Mouse (Mus musculus): ENCODE results near the gene Pdgfb. TPM values are rescaled to one million over a fixed set of nuclear protein-coding genes. Genes with fewer than 3 reads are reported as not detected.

Gene Pdgfb
- polyA plus RNA-seq, 1 experiment from 2014 or later: 2.8 TPM

DNA sequence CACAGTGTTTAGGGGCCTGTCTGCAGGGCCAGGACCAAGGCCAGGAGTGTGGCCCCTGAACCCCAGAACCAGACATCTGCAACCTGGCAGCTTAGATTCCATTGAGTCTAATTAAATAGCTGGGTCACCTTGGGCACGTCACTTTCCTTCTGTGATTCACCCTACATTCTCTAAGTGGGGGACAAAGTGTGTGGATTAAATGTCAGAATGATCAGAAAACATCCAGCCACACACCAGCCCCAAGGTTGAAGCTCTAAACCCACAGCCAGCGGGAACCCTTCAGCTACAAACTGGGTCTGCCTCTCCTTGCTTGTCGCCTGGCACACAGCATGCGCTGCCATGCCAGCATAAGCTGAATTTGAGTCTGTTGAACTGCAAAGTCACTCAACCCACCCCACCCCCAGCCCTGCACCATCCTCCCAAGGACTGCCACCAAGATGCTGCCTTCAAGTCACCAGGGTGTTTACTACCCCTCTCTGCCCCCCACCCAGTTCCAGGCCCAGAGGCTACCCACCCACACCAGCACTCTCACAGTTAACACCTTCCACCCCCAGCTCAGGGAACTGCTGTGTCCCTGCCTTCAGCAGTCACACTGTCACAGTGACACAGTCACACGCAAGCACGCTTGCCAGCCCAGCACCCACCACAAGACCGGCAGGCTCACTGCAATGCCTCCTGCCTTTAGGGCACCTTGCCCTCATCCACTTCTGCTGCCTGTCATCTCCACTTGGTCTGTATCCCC is 605 bp upstream of the Pdgfb start:
- H3K4me3 ChIP-seq (ENCODE audit: low read depth, low read length): no peak overlapping the region
- no peak overlapping the region for H3K4me2 ChIP-seq (ENCODE audit: low read depth, low read length, severe bottlenecking)
- no peak overlapping the region for H3K9ac ChIP-seq (ENCODE audit: low read length)
- DNase-seq (ENCODE audit: low spot score) (no peak), ATAC-seq (replicated peaks; ENCODE audit: low FRiP score) (no peak)
- H3K9me3 ChIP-seq (ENCODE audit: control insufficient read depth, low read length): no peaks in the 10 kb centered on the region
- WGBS: 58% methylated on average over 7 of the region's 7 CpGs
- H3K27ac ChIP-seq (ENCODE audit: low read depth, low read length): no peak overlapping the region
- no peaks in the 10 kb centered on the region for H3K36me3 ChIP-seq (ENCODE audit: control insufficient read depth, insufficient read depth, low read length)
- peaks cover 61% of the 10 kb centered on the region for H3K27me3 ChIP-seq (ENCODE audit: control insufficient read depth, insufficient read depth, low read length)
- peaks cover 24% of the 10 kb centered on the region for H3K4me1 ChIP-seq (replicated peaks; ENCODE audit: control insufficient read depth, insufficient read depth, low read length)

DNA sequence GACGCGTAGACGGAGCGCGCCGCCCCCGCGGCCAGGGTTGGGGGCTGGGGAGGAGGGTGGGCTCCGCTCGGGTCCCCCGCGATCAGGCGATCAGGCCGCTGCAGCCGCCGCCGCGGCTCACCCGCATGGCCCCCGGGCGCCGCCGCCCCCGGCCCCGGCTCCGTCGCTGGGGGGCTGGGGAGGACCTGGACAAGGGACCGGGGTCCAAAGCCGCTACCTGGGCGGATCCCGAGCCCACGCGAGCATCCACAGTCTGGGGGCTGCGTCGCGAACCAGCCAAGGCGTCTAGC is 801 bp downstream of the Pdgfb start:
- peak overlapping the region; percentile 14; the same call in 1 of the 2 replicates for H3K9ac ChIP-seq (ENCODE audit: low read length)
- DNase-seq (ENCODE audit: low spot score) (no peak), ATAC-seq (replicated peaks; ENCODE audit: low FRiP score) (no peak)
- H3K27ac ChIP-seq (ENCODE audit: low read depth, low read length): no peak overlapping the region
- peaks cover 24% of the 10 kb centered on the region for H3K4me1 ChIP-seq (replicated peaks; ENCODE audit: control insufficient read depth, insufficient read depth, low read length)
- H3K4me2 ChIP-seq (ENCODE audit: low read depth, low read length, severe bottlenecking): peak overlapping the region; percentile 51
- H3K9me3 ChIP-seq (ENCODE audit: control insufficient read depth, low read length): no peaks in the 10 kb centered on the region
- peak overlapping the region; percentile 52 for H3K4me3 ChIP-seq (ENCODE audit: low read depth, low read length)
- H3K36me3 ChIP-seq (ENCODE audit: control insufficient read depth, insufficient read depth, low read length): no peaks in the 10 kb centered on the region
- WGBS: under 1% methylated on average over 28 of the region's 37 CpGs
- peaks cover 61% of the 10 kb centered on the region for H3K27me3 ChIP-seq (ENCODE audit: control insufficient read depth, insufficient read depth, low read length)

DNA sequence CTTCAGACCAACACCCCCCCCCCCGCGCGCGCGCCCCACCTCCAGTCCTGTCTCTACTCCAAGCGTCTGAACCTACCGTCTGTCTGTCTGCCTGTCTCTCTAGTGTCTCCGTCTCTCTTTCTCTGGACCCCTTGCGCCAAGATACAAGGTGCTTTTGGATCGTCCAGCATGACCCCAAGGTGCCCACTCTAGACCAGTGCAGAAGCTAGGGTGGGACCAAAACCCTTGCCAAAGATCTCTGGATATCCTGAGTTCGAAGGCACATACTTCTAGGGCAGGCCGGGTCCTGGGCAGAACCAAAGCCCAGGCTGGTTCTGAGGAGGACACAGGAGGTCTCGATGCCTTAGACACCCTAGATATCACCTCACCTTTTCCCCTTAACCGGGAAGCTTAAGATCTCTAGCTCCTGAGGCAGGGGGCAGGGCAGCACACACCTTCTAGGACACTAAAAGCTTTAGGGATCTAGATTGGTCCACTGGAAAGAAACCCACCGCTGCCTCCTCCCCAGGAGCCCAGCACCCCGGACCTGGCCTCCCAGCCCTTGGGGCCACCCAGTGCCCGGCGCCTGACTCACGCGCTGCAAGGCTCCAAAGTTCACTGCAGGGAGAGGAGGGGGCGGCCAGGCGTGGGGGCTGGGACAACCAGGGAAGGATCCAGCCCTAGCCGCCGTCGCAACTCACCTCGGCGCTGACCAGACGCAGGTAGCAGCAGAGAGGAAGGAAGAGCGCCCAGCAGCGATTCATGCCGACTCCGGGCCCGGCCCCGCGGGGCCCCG is 1.3 kb downstream of the Pdgfb start:
- peak overlapping the region; percentile 14; the same call in 1 of the 2 replicates for H3K9ac ChIP-seq (ENCODE audit: low read length)
- H3K27ac ChIP-seq (ENCODE audit: low read depth, low read length): no peak overlapping the region
- no peaks in the 10 kb centered on the region for H3K9me3 ChIP-seq (ENCODE audit: control insufficient read depth, low read length)
- H3K4me2 ChIP-seq (ENCODE audit: low read depth, low read length, severe bottlenecking): peak overlapping the region; percentile 99
- DNase-seq (ENCODE audit: low spot score) (no peak), ATAC-seq (replicated peaks; ENCODE audit: low FRiP score) (no peak)
- peak overlapping the region; percentile 52 for H3K4me3 ChIP-seq (ENCODE audit: low read depth, low read length)
- 2% methylated on average over 29 of the region's 36 CpGs for WGBS
- H3K4me1 ChIP-seq (replicated peaks; ENCODE audit: control insufficient read depth, insufficient read depth, low read length): peaks cover 24% of the 10 kb centered on the region
- H3K36me3 ChIP-seq (ENCODE audit: control insufficient read depth, insufficient read depth, low read length): no peaks in the 10 kb centered on the region
- peaks cover 61% of the 10 kb centered on the region for H3K27me3 ChIP-seq (ENCODE audit: control insufficient read depth, insufficient read depth, low read length)

DNA sequence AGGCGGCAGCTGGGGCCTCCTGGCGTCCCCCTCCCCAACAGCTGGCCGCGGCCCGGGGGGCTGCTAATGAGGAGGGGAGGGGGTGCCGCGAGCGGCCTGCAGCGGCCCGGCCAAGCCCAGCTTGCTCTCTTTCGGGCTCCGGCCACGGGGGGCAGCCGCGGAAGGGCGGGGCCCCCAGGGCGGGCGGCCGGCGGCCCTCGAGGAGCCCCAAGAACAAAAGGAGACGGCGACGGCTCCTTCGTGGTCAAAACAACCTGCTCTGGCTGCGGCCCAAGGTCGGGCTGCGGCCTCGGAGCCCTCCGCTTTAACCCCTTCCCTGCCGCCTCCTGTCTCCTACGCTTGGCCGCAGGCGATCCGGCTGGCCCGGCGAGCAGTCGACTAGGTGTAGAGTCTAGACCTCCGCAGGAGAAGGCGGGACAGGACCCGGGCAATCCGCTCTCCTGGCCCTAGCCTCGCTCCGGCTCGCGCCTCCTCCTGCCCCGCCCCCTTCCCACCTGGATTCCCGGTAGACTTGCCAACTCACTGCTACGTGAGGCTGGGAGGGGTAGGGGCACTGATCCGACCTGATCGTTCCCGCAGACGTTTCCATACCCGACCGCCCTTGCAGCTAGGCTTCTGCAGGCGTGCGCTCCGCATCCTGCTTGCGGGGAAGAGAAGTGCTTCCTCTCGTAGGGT is 2.1 kb downstream of the Pdgfb start:
- Histone ChIP-seq H3K36me3 (ENCODE audit: control insufficient read depth, insufficient read depth, low read length) (no peaks in the 10 kb centered on the region), H3K9ac (ENCODE audit: low read length) (peak overlapping the region; percentile 66), H3K27ac (ENCODE audit: low read depth, low read length) (no peak overlapping the region), H3K27me3 (ENCODE audit: control insufficient read depth, insufficient read depth, low read length) (peaks cover 61% of the 10 kb centered on the region), H3K9me3 (ENCODE audit: control insufficient read depth, low read length) (no peaks in the 10 kb centered on the region), H3K4me3 (ENCODE audit: low read depth, low read length) (peak overlapping the region; percentile 52), H3K4me2 (ENCODE audit: low read depth, low read length, severe bottlenecking) (peak overlapping the region; percentile 99), H3K4me1 (replicated peaks; ENCODE audit: control insufficient read depth, insufficient read depth, low read length) (peaks cover 24% of the 10 kb centered on the region)
- ATAC-seq (replicated peaks; ENCODE audit: low FRiP score): peak; percentile 69
- DNase-seq (ENCODE audit: low spot score): peak; percentile 76
- WGBS: under 1% methylated on average over 51 of the region's 60 CpGs

DNA sequence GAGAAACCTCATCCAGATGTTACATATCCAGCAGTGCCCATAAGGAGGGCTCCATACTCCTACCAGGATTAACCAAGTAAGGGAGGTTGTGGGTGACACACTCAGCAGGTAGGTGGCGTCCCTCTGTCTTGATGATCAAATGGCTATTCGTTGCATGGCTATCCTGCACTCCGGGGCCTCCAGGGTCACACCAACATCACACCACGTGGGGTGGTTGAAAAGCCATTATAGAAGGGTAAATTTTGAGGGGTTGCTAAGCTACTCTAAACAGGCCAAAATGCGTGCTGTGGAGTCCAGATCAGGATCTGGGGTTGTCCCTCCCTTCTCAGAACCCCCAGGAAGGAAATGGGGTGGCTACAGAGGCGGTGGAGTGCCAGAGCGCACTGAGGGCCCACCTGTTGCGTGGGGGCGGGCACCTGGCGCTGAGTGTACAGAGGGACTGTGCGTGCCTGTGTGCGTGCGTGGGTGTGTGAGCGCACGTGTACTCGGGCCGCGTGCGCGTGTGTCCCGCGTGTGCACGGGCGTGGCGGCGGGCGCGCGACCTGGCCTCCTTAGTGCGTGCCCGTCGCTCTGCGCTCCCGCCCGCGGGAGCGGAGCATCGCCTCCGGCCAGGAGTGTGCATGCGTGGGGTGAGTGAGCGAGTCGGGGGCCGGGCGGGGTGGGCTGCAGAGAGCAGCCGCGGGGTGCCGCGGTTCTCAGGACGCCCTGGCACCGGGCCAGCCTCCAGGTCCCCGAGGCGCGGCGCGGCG is 2.8 kb downstream of the Pdgfb start:
- DNase-seq (ENCODE audit: low spot score): peak; percentile 75
- Histone ChIP-seq H3K4me1 (replicated peaks; ENCODE audit: control insufficient read depth, insufficient read depth, low read length) (peaks cover 24% of the 10 kb centered on the region), H3K4me3 (ENCODE audit: low read depth, low read length) (peak overlapping the region; percentile 52), H3K9me3 (ENCODE audit: control insufficient read depth, low read length) (no peaks in the 10 kb centered on the region), H3K36me3 (ENCODE audit: control insufficient read depth, insufficient read depth, low read length) (no peaks in the 10 kb centered on the region), H3K4me2 (ENCODE audit: low read depth, low read length, severe bottlenecking) (peak overlapping the region; percentile 99), H3K27me3 (ENCODE audit: control insufficient read depth, insufficient read depth, low read length) (peaks cover 60% of the 10 kb centered on the region), H3K27ac (ENCODE audit: low read depth, low read length) (no peak overlapping the region), H3K9ac (ENCODE audit: low read length) (peak overlapping the region; percentile 66)
- WGBS: 3% methylated on average over 43 of the region's 56 CpGs
- ATAC-seq (replicated peaks; ENCODE audit: low FRiP score): peak; percentile 52

DNA sequence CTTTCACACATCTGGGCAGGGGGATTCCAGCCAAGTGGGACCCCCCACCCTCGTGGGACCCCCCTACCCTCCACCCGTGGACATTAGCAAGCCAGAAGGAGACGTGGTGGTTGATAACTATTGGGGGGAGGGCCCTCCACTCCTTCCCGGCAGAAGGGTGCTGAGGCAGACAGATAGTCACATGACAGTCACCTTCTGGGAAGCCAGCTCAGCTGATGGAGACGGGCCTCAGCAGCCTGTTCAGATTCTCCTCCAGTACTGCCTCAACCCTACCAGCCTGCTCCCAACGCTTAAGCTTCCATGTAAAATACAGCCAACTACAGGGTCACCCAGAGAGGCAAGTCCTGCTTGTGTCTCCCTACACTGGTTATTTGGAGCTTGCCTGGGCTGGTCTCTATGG is 3.6 kb downstream of the Pdgfb start:
- DNase-seq (ENCODE audit: low spot score): no peak
- Histone ChIP-seq H3K4me3 (ENCODE audit: low read depth, low read length) (no peak overlapping the region), H3K36me3 (ENCODE audit: control insufficient read depth, insufficient read depth, low read length) (no peaks in the 10 kb centered on the region), H3K27me3 (ENCODE audit: control insufficient read depth, insufficient read depth, low read length) (peaks cover 56% of the 10 kb centered on the region), H3K4me2 (ENCODE audit: low read depth, low read length, severe bottlenecking) (no peak overlapping the region), H3K9ac (ENCODE audit: low read length) (no peak overlapping the region), H3K9me3 (ENCODE audit: control insufficient read depth, low read length) (no peaks in the 10 kb centered on the region), H3K27ac (ENCODE audit: low read depth, low read length) (no peak overlapping the region), H3K4me1 (replicated peaks; ENCODE audit: control insufficient read depth, insufficient read depth, low read length) (peaks cover 24% of the 10 kb centered on the region)
- ATAC-seq (replicated peaks; ENCODE audit: low FRiP score): no peak
- WGBS: 46% methylated on average over 6 of the region's 6 CpGs

DNA sequence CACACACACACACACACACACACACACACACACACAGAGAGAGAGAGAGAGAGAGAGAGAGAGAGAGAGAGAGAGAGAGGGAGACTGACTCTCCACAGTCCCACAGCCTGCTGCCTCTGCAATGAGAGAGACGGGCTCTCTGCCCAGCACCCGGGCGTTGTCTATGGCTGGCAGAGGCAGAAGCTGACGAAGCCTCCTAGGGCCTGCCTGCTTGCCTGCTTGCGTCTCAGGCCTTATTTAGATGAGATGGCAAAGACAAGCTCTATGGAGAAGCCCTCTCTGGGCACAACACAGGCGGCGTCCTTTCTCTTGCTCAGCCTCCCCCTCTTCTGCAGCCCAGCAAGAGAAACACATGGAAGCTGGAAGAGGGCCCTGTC is 4.6 kb downstream of the Pdgfb start:
- Histone ChIP-seq H3K36me3 (ENCODE audit: control insufficient read depth, insufficient read depth, low read length) (no peaks in the 10 kb centered on the region), H3K9ac (ENCODE audit: low read length) (no peak overlapping the region), H3K4me1 (replicated peaks; ENCODE audit: control insufficient read depth, insufficient read depth, low read length) (peaks cover 24% of the 10 kb centered on the region), H3K4me2 (ENCODE audit: low read depth, low read length, severe bottlenecking) (no peak overlapping the region), H3K9me3 (ENCODE audit: control insufficient read depth, low read length) (no peaks in the 10 kb centered on the region), H3K27ac (ENCODE audit: low read depth, low read length) (no peak overlapping the region), H3K27me3 (ENCODE audit: control insufficient read depth, insufficient read depth, low read length) (peaks cover 46% of the 10 kb centered on the region), H3K4me3 (ENCODE audit: low read depth, low read length) (no peak overlapping the region)
- no peak for DNase-seq (ENCODE audit: low spot score)
- WGBS: 32% methylated on average over 7 of the region's 7 CpGs
- no peak for ATAC-seq (replicated peaks; ENCODE audit: low FRiP score)

DNA sequence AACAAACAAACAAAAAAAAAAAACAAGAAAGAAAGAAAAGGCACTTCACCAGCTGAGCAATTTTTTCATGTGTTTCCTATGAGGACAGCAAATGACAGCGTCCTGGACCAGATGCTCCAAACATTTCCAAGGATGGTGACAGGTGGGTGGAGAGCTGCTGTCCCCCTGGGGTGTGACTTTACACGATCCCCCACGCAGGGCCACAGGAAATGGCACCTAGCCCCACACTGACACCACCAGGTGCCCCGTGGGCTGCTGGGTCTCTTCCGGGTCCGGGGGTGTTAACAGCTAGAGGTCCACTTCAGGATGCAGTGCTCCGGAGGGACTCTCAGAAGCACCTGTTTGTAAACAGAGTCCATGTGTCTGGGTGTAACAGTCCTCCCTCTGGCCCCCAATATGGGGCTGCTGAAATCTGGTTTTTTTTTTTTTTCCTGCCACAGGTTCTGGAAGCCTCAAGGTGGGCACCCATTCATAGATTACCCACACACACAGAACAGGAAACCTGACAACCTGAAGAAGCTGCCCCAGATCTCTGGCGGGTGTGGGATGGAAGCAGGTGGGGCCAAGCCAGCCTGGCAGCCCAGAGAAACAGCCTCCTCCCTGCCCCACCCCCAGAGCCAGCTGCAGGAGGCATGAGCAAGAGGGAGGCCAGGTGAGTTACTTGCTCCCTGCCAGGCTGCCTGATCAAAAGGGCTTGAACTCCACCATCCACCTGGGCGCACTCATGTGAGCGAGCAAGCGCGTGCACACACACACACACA is 5.2 kb downstream of the Pdgfb start:
- no peak overlapping the region for H3K4me3 ChIP-seq (ENCODE audit: low read depth, low read length)
- H3K9ac ChIP-seq (ENCODE audit: low read length): no peak overlapping the region
- H3K4me2 ChIP-seq (ENCODE audit: low read depth, low read length, severe bottlenecking): no peak overlapping the region
- ATAC-seq (replicated peaks; ENCODE audit: low FRiP score): no peak
- no peaks in the 10 kb centered on the region for H3K9me3 ChIP-seq (ENCODE audit: control insufficient read depth, low read length)
- peaks cover 28% of the 10 kb centered on the region for H3K4me1 ChIP-seq (replicated peaks; ENCODE audit: control insufficient read depth, insufficient read depth, low read length)
- peaks cover 40% of the 10 kb centered on the region for H3K27me3 ChIP-seq (ENCODE audit: control insufficient read depth, insufficient read depth, low read length)
- 62% methylated on average over 12 of the region's 12 CpGs for WGBS
- no peak for DNase-seq (ENCODE audit: low spot score)
- H3K36me3 ChIP-seq (ENCODE audit: control insufficient read depth, insufficient read depth, low read length): no peaks in the 10 kb centered on the region
- no peak overlapping the region for H3K27ac ChIP-seq (ENCODE audit: low read depth, low read length)

Measured in forebrain, embryonic 11.5 days (tissue).